Mouse (Mus musculus): ENCODE measurements around the gene Chst11.

Chst11 gene

GRCm38 (mm10) chr10:82990918-82991317 is 5.6 kb downstream of the Chst11 start:
- DNase-seq (ENCODE audit: low spot score in 2 of 2): no peak

- no peak for DNase-seq (ENCODE audit: low spot score in 2 of 2)
These were observed 6.6 kb downstream of the Chst11 start for GRCm38 (mm10) chr10:82991756-82992519.

GRCm38 (mm10) chr10:82994284-82994683 is 9.0 kb downstream of the Chst11 start:
- DNase-seq (ENCODE audit: low spot score in 2 of 2): no peak

DNA sequence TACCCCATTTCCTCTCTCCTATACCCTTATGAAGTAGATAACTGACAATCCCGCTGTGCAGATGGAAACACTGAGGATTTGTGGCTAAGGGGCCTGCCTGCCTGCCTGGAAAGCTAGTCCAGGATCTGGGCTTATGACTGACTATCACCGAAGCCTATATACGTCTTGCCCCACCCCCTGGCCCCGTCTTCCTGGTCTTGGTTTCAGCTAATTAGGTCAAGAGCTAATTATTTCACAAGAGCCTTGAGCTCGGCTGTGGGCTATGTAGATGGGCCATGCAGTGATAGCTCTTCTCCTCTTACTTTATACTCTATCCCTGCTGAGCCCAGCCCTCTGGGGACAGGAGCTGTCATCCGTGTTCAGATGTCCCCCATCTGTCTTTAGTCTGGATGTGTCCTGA is 12.2 kb downstream of the Chst11 start:
- no peak for DNase-seq (ENCODE audit: low spot score in 2 of 2)

GRCm38 (mm10) chr10:83000169-83000568 is 14.9 kb downstream of the Chst11 start:
- DNase-seq (ENCODE audit: low spot score in 2 of 2): no peak

- no peak for DNase-seq (ENCODE audit: low spot score in 2 of 2)
These were observed 15.4 kb downstream of the Chst11 start for GRCm38 (mm10) chr10:83000721-83001120.

GRCm38 (mm10) chr10:83003899-83004298 is 18.6 kb downstream of the Chst11 start:
- no peak for DNase-seq (ENCODE audit: low spot score in 2 of 2)

- DNase-seq (ENCODE audit: low spot score in 2 of 2): no peak
These were observed 19.1 kb downstream of the Chst11 start for GRCm38 (mm10) chr10:83004389-83004788.

DNA sequence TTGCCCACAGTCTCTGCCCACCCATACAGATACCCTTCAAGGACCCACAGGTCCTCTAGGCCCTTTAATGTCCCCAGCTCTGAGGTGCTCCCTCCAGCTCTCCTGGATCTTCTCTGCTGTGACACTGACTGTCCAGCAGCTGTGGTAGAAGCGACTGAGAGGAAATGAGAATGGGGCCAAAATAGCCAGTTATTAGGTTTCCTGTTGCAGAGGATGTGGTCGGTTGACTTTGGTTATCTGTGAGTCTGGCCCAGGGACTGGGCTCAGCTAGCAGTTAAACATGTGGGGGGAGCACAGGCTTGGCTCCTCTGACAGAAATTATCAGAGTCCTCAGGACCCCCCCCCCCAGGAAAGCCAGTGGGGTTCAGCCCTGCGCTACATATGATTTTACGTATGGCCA is 19.7 kb downstream of the Chst11 start:
- no peak for DNase-seq (ENCODE audit: low spot score in 2 of 2)

- no peak for DNase-seq (ENCODE audit: low spot score in 2 of 2)
These were observed 21.0 kb downstream of the Chst11 start for GRCm38 (mm10) chr10:83006258-83006657.

DNA sequence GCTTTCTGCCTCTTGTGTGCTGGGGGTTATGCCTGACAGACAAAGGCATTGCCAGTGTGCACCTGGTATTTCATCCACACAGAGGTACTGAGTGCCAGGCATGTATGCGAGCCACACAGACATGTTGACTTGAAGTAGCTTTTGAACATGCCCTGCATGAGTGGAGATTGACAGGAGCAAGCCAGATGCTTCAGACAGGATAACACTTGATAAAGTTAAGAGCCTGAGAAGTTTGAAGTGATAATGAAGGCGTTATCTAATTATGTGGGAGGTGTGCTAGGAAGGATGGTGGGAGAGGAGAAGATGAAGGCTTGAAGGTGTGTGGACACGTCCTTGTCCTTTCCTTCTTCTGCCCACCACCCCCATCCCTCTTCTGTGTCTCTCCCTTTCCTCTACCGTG is 28.7 kb downstream of the Chst11 start:
- DNase-seq (ENCODE audit: low spot score in 2 of 2): no peak

GRCm38 (mm10) chr10:83015919-83016318 is 30.6 kb downstream of the Chst11 start:
- DNase-seq (ENCODE audit: low spot score in 2 of 2): no peak

DNA sequence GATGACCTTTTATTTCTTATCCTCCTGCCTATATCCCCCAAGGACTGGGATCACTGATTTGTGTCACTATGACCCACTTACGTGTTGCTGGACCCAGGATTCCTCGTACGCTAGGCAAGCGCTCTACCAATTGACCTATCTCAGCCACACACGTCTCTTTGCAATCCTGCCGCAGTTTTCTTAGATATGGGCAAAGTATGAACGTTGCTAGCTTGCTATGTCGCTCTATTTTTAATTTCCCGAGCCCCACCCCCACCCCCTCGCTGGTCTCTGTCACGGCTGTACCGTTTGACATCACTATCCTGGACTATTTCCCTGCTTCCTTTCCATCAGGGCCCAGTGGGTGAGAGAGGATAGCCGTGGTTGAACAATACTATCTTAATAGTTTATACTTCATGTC is 31.5 kb downstream of the Chst11 start:
- DNase-seq (ENCODE audit: low spot score in 2 of 2): no peak

- no peak for DNase-seq (ENCODE audit: low spot score in 2 of 2)
These were observed 32.6 kb downstream of the Chst11 start for GRCm38 (mm10) chr10:83017760-83018498.

DNA sequence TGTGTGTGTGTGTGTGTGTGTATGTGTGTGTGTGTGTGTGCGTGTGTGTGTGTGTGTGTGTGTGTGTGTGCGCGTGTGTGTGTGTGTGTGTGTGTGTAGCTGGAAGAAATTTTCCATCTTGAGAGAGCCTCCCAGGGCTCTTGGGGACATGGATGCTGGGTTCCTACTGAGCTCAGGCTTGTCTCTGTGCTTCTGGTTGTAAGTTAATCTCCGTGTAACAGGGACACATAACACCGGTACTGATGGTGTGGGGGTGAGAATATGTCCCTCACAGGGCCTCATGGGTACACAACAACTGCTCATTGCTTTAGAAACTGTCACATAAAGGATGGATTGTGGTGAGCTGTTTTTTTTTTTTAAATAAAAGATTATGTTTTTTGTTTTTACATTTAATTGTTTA is 33.2 kb downstream of the Chst11 start:
- DNase-seq (ENCODE audit: low spot score in 2 of 2): no peak

DNA sequence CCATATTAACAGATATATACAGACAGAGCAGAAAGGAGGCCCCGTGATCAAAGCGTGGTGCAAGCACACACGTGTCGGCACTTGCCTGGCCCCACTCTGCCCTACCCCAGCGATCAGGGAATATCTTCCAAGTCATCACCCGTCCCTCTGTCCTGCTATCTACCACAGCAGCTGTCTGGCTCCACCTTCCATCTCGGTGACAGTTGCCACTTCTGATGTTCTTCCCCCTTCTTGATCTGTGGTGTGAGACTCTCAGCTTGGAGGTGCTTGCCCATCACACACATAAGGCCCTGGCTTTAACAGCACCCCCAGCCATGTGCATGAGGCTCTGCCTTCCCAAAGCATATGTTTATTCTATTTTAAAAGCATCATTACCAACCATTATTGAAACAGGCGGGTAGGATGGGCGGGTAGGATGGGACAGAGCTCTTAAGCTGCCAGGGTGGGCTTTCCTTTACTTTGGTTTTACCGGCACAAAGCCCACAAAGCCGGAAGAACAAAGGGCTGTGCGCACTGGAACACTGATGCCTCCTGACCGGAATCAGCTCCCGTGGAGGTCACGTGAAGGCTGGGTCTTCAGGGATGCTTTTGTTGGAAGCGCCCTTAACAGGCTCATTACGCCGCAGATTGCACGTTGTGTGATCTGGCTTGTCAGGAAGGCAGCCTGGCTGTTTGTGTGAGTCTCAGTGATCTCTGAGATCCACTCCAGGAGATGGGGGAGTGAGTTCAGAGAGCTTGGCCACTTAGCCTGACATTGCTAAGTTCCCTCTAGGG is 34.4 kb downstream of the Chst11 start:
- peak; percentile 43 to 49 for DNase-seq (ENCODE audit: low spot score in 2 of 2)

DNA sequence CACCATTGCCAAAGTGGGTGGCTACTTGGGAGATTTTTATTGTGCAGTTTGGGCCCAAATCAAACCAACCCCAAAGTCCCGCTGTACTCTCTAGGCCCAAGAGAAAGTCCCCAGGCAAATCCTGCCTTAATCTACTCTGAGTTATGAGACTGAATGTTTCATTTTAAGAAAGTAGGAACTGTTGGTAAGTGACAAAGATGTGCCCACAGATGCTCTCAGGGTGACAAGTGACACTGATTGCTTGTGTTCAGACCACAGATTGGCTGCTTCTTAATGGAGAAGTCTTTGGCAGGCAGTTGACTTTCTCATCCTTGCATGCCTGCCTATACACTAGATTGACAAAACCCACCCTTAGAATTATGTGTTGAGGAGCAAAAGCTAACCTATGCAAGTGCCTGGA is 37.3 kb downstream of the Chst11 start:
- DNase-seq (ENCODE audit: low spot score in 2 of 2): no peak

- DNase-seq (ENCODE audit: low spot score in 2 of 2): no peak
These were observed 40.9 kb downstream of the Chst11 start for GRCm38 (mm10) chr10:83026174-83026573.

- DNase-seq (ENCODE audit: low spot score in 2 of 2): no peak
These were observed 42.4 kb downstream of the Chst11 start for GRCm38 (mm10) chr10:83027673-83028072.

DNA sequence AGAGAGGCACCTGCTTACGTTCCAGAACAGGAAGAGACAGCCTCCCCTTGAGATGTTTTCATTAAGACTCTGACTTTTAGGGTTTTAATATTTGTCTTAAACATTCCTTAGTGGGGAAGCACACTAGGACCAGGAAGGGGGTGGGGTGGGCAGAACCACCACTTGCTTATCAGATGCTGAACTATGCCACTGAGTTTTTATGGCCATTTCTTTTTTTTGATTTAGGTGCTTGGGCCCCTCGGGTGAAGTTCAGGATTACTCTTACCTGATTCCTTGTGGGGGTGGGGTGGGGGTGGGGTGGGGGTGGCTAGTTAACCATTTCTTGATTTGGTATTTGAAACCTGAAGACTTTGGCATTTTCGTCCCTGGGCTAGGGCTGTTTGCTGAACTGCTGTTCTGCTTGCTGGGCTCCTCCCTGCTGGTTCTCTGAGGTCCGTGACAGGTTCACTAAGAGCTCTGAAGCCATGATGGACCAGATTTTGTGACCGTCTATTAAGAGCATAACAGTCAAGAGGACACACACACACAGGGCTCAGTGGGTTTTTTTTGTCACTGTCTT is 44.9 kb downstream of the Chst11 start:
- no peak for DNase-seq (ENCODE audit: low spot score in 2 of 2)

GRCm38 (mm10) chr10:83030928-83031327 is 45.6 kb downstream of the Chst11 start:
- DNase-seq (ENCODE audit: low spot score in 2 of 2): no peak

DNA sequence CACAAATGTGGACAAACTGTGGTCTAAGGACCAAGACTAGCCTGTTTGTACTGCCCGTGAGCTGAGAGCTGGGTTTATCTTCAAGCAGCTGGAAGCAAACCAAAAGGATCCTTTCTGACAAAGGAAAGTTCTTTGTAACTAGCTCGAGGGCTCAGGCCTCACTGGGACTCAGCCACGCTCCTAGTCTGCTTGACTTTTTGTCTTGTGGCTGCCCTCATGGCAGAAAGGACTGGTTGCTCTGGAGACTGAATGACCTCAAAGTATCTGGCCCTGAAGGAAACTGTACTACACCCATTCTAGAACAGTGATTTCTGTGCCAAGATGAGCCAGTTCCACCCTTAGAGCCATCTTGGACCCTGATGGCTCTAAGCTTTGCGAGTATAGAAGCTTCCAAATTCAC is 46.3 kb downstream of the Chst11 start:
- DNase-seq (ENCODE audit: low spot score in 2 of 2): no peak

All from spleen, postnatal 14 days (tissue).